Mouse (Mus musculus): ENCODE results near the gene Tmem270.

DNA sequence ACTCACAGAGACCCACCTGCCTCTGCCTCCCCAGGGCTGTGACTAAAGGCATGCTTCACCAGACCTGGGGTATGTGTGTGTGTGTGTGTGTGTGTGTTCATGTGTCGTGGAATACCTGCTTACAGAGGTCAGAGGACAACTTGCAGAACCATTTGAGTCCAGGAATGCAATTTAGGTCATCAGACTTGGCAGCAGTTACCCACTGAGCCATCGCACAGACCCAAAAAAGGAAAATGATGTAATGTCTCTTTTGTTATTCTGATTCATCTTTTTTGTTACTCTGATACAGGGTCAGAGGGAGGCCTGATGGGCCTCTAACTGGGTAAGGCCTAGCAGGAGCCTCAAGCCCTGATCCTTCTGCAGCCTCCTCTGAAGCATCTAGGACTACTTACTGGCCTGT, 36.2 kb upstream of the Tmem270 start:
- TF ChIP-seq GATA1 (IDR thresholded peaks at IDR 0.05; ENCODE audit: low read length) (no peak), TAL1 (IDR thresholded peaks at IDR 0.05; ENCODE audit: low read length) (no peak)

All from erythroblast, embryonic 14.5 days (primary cell).